Mouse (Mus musculus) intestine, embryonic 15.5 days (tissue): ENCODE data around the gene Cul1. TPM values are rescaled to one million over a fixed set of nuclear protein-coding genes. Genes with fewer than 3 reads are reported as not detected.

Experiments
- ATAC-seq: fragments of 200-750 bp; cut with Nextera tagmentation; 2 replicates; pipeline ENCODE4 v1.8.0; 2017; ENCODE audit warnings: moderate TSS enrichment, moderate library complexity
- H3K27ac ChIP-seq: fragments of 300-500 bp; sonication (generic); 2 replicates; pipeline ENCODE4 v1.5.1; 2015; ENCODE audit warnings: mild to moderate bottlenecking, inconsistent platforms
- H3K27me3 ChIP-seq: fragments of 300-500 bp; sonication (generic); replicated peaks from 2 replicates; pipeline ENCODE4 v1.6.1; 2015; ENCODE audit warnings: inconsistent platforms
- H3K36me3 ChIP-seq: fragments of 300-500 bp; sonication (generic); 2 replicates; pipeline ENCODE4 v1.6.1; 2015; ENCODE audit warnings: inconsistent platforms
- H3K4me1 ChIP-seq: fragments of 300-500 bp; sonication (generic); replicated peaks from 2 replicates; pipeline ENCODE4 v1.6.1; 2015; ENCODE audit warnings: inconsistent platforms
- H3K4me2 ChIP-seq: fragments of 300-500 bp; sonication (generic); replicated peaks from 2 replicates; pipeline ENCODE4 v1.6.1; 2015; ENCODE audit warnings: mild to moderate bottlenecking, inconsistent platforms
- H3K4me3 ChIP-seq: fragments of 300-500 bp; sonication (generic); replicated peaks from 2 replicates; pipeline ENCODE4 v1.5.1; 2015; ENCODE audit warnings: inconsistent platforms
- H3K9ac ChIP-seq: fragments of 300-500 bp; sonication (generic); 2 replicates; pipeline ENCODE4 v1.6.1; 2015; ENCODE audit warnings: inconsistent platforms
- H3K9me3 ChIP-seq: fragments of 300-500 bp; sonication (generic); 2 replicates; pipeline ENCODE4 v1.6.1; 2016; ENCODE audit warnings: inconsistent platforms
- WGBS: fragments of 180-500 bp; shearing (Covaris S2); methylation state at CpG from one replicate; pipeline ENCODE4 v1.1.7; 2015; 5-methylcytosine and 5-hydroxymethylcytosine counted together
- polyA plus RNA-seq: library from polyadenylated mRNA; unstranded; fragments of >200 nt; fragmentation: Nextera tagmentation; extraction: Ambion mirVana; gene quantifications from 2 replicates; pipeline ENCODE4 v1.2.1, GENCODE M21; 2015

Gene Cul1
- polyA plus RNA-seq, 1 experiment from 2014 or later: 116 TPM

GRCm38 (mm10) chr6:47565326-47566035 is 112.3 kb downstream of the Cul1 start:
- H3K27me3 ChIP-seq: no peaks in the 10 kb centered on the region
- H3K9me3 ChIP-seq: no peaks in the 10 kb centered on the region
- no peaks in the 10 kb centered on the region for H3K4me1 ChIP-seq
- ATAC-seq: peak; percentile 54
- no peak overlapping the region for H3K27ac ChIP-seq
- H3K9ac ChIP-seq: no peak overlapping the region
- peaks cover 13% of the 10 kb centered on the region for H3K36me3 ChIP-seq
- no peak overlapping the region for H3K4me2 ChIP-seq
- 56% methylated on average over 1 of the region's 1 CpGs for WGBS
- no peak overlapping the region for H3K4me3 ChIP-seq

- 94% methylated on average over 2 of the region's 2 CpGs for WGBS
- Histone ChIP-seq H3K4me1 (no peaks in the 10 kb centered on the region), H3K27me3 (no peaks in the 10 kb centered on the region), H3K4me3 (no peak overlapping the region), H3K27ac (no peak overlapping the region), H3K4me2 (no peak overlapping the region), H3K9ac (no peak overlapping the region), H3K36me3 (peaks cover 15% of the 10 kb centered on the region), H3K9me3 (no peaks in the 10 kb centered on the region)
- ATAC-seq: no peak
Measured at GRCm38 (mm10) chr6:47572887-47573286, 119.7 kb downstream of the Cul1 start.

Other genes starting within 250 kb of the Cul1 start
- 66.6 and 77.2 TPM in 2 replicates for gene Ezh2, start 141.9 kb downstream of the Cul1 start, polyA plus RNA-seq